ENCODE assay signal across 16 mouse cellular contexts in genomic region chr1:30755453-30756224, GRCm38 (mm10).
"Had no signal": no experiment of that assay in that cellular context is flagged by ENCODE, and none has a peak within 500 bp of the region (broad histone marks: within the 10 kb centered on the region; RNA-seq: fewer than 3 reads in every experiment).

No protein-coding gene starts in this region.

- H3K4me2 ChIP-seq: kidney, embryonic 15.5 days; liver, embryonic 13.5 days; midbrain, embryonic 11.5 days had no signal

- H3K4me3 ChIP-seq: kidney, embryonic 15.5 days; liver, embryonic 13.5 days had no signal

- H3K36me3 ChIP-seq: kidney, embryonic 15.5 days; liver, embryonic 13.5 days had no signal

- H3K4me1 ChIP-seq: kidney, embryonic 15.5 days; liver, embryonic 13.5 days had no signal

- H3K9ac ChIP-seq: kidney, embryonic 15.5 days; liver, embryonic 13.5 days had no signal

- H3K9me3 ChIP-seq: kidney, embryonic 15.5 days; liver, embryonic 13.5 days had no signal

- DNase-seq: kidney, adult 11 months; kidney, postnatal 10 days; kidney, postnatal 36 days; layer of hippocampus, adult 9-11 months; liver, embryonic 13.5 days; lung, adult 2 months; lung, postnatal 14 days; lung, postnatal 4 days; midbrain, embryonic 14.5 days; right cerebral cortex, postnatal 25 days; spleen, adult 18-20 months; thymus, adult 2 months; thymus, postnatal 14 days; thymus, postnatal 4 days had no signal

- H3K27me3 ChIP-seq: kidney, embryonic 15.5 days; liver, embryonic 13.5 days had no signal

- H3K27ac ChIP-seq: kidney, embryonic 15.5 days; liver, embryonic 13.5 days had no signal
